Mouse (Mus musculus) MEL (cell line): ENCODE data around the gene Mrrf. TPM values are rescaled to one million over a fixed set of nuclear protein-coding genes. Genes with fewer than 3 reads are reported as not detected.
"Not testable (repeated sequence)": the region's sequence is repeated elsewhere in the genome, so short reads cannot be mapped to it uniquely, and the experiment has no call there.

ENCODE experiments used
- DNase-seq: peaks from one replicate; pipeline ENCODE4 v3.0.0; 2011; ENCODE audit warnings: low read depth, low spot score
- H3K27ac ChIP-seq: 2 replicates; pipeline ENCODE4 v1.5.1; 2012; ENCODE audit warnings: low read depth, mild to moderate bottlenecking, control low read depth, low read length, moderate library complexity; ENCODE audit not compliant: control insufficient read depth
- H3K27me3 ChIP-seq, 2 experiments: fragments of 150-350 bp in 1 of 2; sonication (generic) in 1 of 2; 2 replicates each; pipeline ENCODE4 v1.6.1; 2012; ENCODE audit warnings: low read length in 2 of 2, mild to moderate bottlenecking in 2 of 2, improper control_type of control experiment in 1 of 2, moderate library complexity in 1 of 2; ENCODE audit not compliant: insufficient read depth in 2 of 2, control insufficient read depth in 1 of 2
- H3K36me3 ChIP-seq, 2 experiments: 2 replicates each; pipeline ENCODE4 v1.6.1; 2012 to 2014; ENCODE audit warnings: low read length in 2 of 2, improper control_type of control experiment in 1 of 2, inconsistent platforms in 1 of 2, mild to moderate bottlenecking in 1 of 2; ENCODE audit not compliant: insufficient read depth in 2 of 2, control insufficient read depth in 1 of 2
- H3K4me1 ChIP-seq, 2 experiments: fragments of 150-350 bp in 1 of 2; sonication (generic) in 1 of 2; 2 replicates each; pipeline ENCODE4 v1.6.1; 2012; ENCODE audit warnings: low read length in 2 of 2, improper control_type of control experiment in 1 of 2, mild to moderate bottlenecking in 1 of 2; ENCODE audit not compliant: insufficient read depth in 2 of 2, control insufficient read depth in 1 of 2
- H3K4me3 ChIP-seq, 2 experiments: fragments of 150-350 bp in 1 of 2; sonication (generic) in 1 of 2; 2 replicates each; pipeline ENCODE4 v1.5.1; 2012; ENCODE audit warnings: low read depth in 2 of 2, low read length in 2 of 2, mild to moderate bottlenecking in 2 of 2, moderate library complexity in 2 of 2, control low read depth in 1 of 2, improper control_type of control experiment in 1 of 2; ENCODE audit not compliant: control insufficient read depth in 1 of 2, insufficient read depth in 1 of 2
- H3K79me2 ChIP-seq: 2 replicates; pipeline ENCODE4 v1.6.1; 2012; ENCODE audit warnings: mild to moderate bottlenecking, low read length, moderate library complexity; ENCODE audit not compliant: control insufficient read depth, poor library complexity, insufficient read depth
- H3K9ac ChIP-seq: 2 replicates; pipeline ENCODE4 v1.6.1; 2012; ENCODE audit warnings: low read depth, mild to moderate bottlenecking, control low read depth, low read length, moderate library complexity; ENCODE audit not compliant: control insufficient read depth, poor library complexity, severe bottlenecking
- H3K9me3 ChIP-seq: fragments of 150-350 bp; sonication (generic); replicated peaks from 2 replicates; pipeline ENCODE4 v1.6.1; 2012; ENCODE audit warnings: mild to moderate bottlenecking, low read length, improper control_type of control experiment, moderate library complexity; ENCODE audit not compliant: insufficient read depth
- BHLHE40 ChIP-seq: IDR thresholded peaks from 2 replicates; pipeline ENCODE4 v1.6.1; 2012; ENCODE audit warnings: low read depth, mild to moderate bottlenecking, inconsistent platforms, low read length, improper control_type of control experiment, borderline replicate concordance
- CHD1 ChIP-seq: IDR thresholded peaks from 2 replicates; pipeline ENCODE4 v1.6.1; 2012; ENCODE audit warnings: low read depth, mild to moderate bottlenecking, inconsistent platforms, low read length, improper control_type of control experiment
- CHD2 ChIP-seq: IDR thresholded peaks from 2 replicates; pipeline ENCODE4 v1.6.1; 2011; ENCODE audit warnings: low read length, improper control_type of control experiment
- E2F4 ChIP-seq: IDR thresholded peaks from 2 replicates; pipeline ENCODE4 v1.6.1; 2011; ENCODE audit warnings: low read depth, low read length, improper control_type of control experiment, borderline replicate concordance
- GABPA ChIP-seq: IDR thresholded peaks from 2 replicates; pipeline ENCODE4 v1.6.1; 2012; ENCODE audit warnings: low read depth, mild to moderate bottlenecking, inconsistent platforms, low read length, improper control_type of control experiment, moderate library complexity
- MAX ChIP-seq: IDR thresholded peaks from 2 replicates; pipeline ENCODE4 v1.6.1; 2011; ENCODE audit warnings: low read length, improper control_type of control experiment
- MAZ ChIP-seq: IDR thresholded peaks from 2 replicates; pipeline ENCODE4 v1.6.1; 2012; ENCODE audit warnings: low read depth, mild to moderate bottlenecking, inconsistent platforms, low read length, improper control_type of control experiment
- MEF2A ChIP-seq: IDR thresholded peaks from 2 replicates; pipeline ENCODE4 v1.6.1; 2014; ENCODE audit warnings: low read depth, mild to moderate bottlenecking, inconsistent platforms, low read length, improper control_type of control experiment; ENCODE audit not compliant: poor library complexity, insufficient replicate concordance, severe bottlenecking; ENCODE audit errors: extremely low read depth
- POLR2A ChIP-seq, 2 experiments: IDR thresholded peaks; 2 replicates each; pipeline ENCODE4 v1.6.1; 2011 to 2012; ENCODE audit warnings: low read length in 2 of 2, mild to moderate bottlenecking in 2 of 2, control low read depth in 1 of 2, improper control_type of control experiment in 1 of 2, low read depth in 1 of 2, moderate library complexity in 1 of 2; ENCODE audit not compliant: control insufficient read depth in 1 of 2, insufficient read depth in 1 of 2, poor library complexity in 1 of 2
- POLR2AphosphoS2 ChIP-seq: IDR thresholded peaks from 2 replicates; pipeline ENCODE4 v1.6.1; 2011; ENCODE audit warnings: low read length, improper control_type of control experiment
- RAD21 ChIP-seq: IDR thresholded peaks from 2 replicates; pipeline ENCODE4 v1.6.1; 2011; ENCODE audit warnings: mild to moderate bottlenecking, low read depth, low read length, improper control_type of control experiment
- SIN3A ChIP-seq: IDR thresholded peaks from 2 replicates; pipeline ENCODE4 v1.6.1; 2012; ENCODE audit warnings: low read length, improper control_type of control experiment, inconsistent platforms
- TAL1 ChIP-seq: IDR thresholded peaks from 2 replicates; pipeline ENCODE4 v1.6.1; 2012; ENCODE audit warnings: mild to moderate bottlenecking, inconsistent platforms, low read length, moderate library complexity, mixed read lengths
- ZNF384 ChIP-seq: IDR thresholded peaks from 2 replicates; pipeline ENCODE4 v1.6.1; 2012; ENCODE audit warnings: low read depth, mild to moderate bottlenecking, inconsistent platforms, low read length, improper control_type of control experiment
- polyA plus RNA-seq, 2 experiments: library from polyadenylated mRNA; stranded (reverse) in 1 of 2; unstranded in 1 of 2; fragments of >175 nt in 1 of 2; fragments of >200 nt in 1 of 2; gene quantifications; 2 replicates each; pipeline versions ENCODE4 v1.2.1 to v1.2.4; 2012; ENCODE audit warnings: low replicate concordance in 2 of 2, low read depth in 1 of 2; ENCODE audit not compliant: insufficient read length in 2 of 2, insufficient read depth in 1 of 2, missing spikeins in 1 of 2
- total RNA-seq: library from RNA; depleted of rRNA; stranded (reverse); fragments of 300-350 nt; gene quantifications from 2 replicates; pipeline ENCODE4 v1.2.3, GENCODE M21; 2012

Gene Mrrf
- total and polyA plus RNA-seq, 3 experiments = 28.0 to 31.2 TPM; not detected in 1

DNA sequence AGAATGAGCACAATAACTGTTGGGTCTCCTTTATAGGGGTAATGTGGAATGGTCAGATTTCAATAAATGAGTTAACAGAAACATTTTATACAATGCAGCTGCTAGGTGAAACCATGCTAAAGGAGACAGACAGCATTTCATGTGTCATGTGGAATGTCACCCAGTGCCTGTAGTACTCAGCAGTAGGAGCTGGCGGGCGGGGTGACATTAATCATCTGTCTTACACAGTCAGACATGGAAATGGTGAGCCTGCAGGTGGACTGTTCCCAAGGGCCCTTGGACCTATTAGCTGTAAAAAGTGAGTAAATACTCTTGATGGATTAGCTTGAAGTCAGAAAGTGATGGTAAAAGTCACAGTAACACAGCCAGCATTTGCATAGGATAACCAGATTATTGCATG, 48.0 kb downstream of the Mrrf start:
- TF ChIP-seq ZNF384 (no peak), TAL1 (no peak), CHD1 (no peak), MEF2A (no peak), GABPA (no peak), POLR2AphosphoS2 (no peak)
- H3K4me1 ChIP-seq = no peaks in the 10 kb centered on the region
- H3K36me3 ChIP-seq = no peaks in the 10 kb centered on the region; a peak in 2 of 4 replicates
- DNase-seq = no peak
- no peaks in the 10 kb centered on the region for H3K27me3 ChIP-seq
- H3K4me3 ChIP-seq = no peak overlapping the region
- H3K27ac ChIP-seq = no peak overlapping the region
- H3K9me3 ChIP-seq = no peaks in the 10 kb centered on the region
- H3K9ac ChIP-seq = no peak overlapping the region
- H3K79me2 ChIP-seq = no peaks in the 10 kb centered on the region

DNA sequence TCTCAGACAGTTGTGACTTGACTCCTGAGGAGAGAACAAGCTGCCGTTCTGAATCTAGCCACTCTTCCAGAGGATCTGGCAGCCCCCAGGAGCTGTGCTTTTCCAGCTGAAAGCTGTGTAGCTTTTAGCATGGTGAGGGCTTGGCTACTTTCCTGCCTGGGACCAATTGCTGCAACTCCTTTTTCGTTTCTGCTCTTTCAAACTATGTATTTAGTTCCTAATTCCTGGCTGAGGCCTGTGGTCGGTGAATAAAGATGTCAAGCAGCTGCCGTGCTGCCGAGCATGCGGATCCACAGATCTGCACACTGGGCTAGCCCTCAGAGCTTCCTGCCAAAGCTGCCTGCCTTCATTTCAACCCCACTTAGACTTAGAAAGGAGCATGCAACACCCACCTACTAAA, 48.7 kb downstream of the Mrrf start:
- Histone ChIP-seq H3K4me3 (no peak overlapping the region), H3K79me2 (no peaks in the 10 kb centered on the region), H3K9me3 (no peaks in the 10 kb centered on the region), H3K27me3 (no peaks in the 10 kb centered on the region), H3K9ac (no peak overlapping the region), H3K4me1 (no peaks in the 10 kb centered on the region), H3K27ac (no peak overlapping the region), H3K36me3 (no peaks in the 10 kb centered on the region; a peak in 2 of 4 replicates)
- TF ChIP-seq GABPA (no peak), SIN3A (no peak)
- DNase-seq = no peak

- not testable (repeated sequence) for H3K9ac ChIP-seq, H3K4me3 ChIP-seq, H3K9me3 ChIP-seq, H3K27ac ChIP-seq, H3K79me2 ChIP-seq, H3K36me3 ChIP-seq, H3K27me3 ChIP-seq, H3K4me1 ChIP-seq, DNase-seq
These were observed 53.0 kb downstream of the Mrrf start for GRCm38 (mm10) chr2:36189200-36189599.

- no peak overlapping the region for H3K9ac ChIP-seq
- TF ChIP-seq POLR2AphosphoS2 (no peak), CHD2 (no peak), SIN3A (no peak), POLR2A (IDR thresholded peaks at IDR 0.05; ENCODE audit: control insufficient read depth in 1 of 2, insufficient read depth in 1 of 2, low read depth in 1 of 2, low read length in 2 of 2, poor library complexity in 1 of 2) (no peak), MAX (no peak), BHLHE40 (no peak), E2F4 (no peak), MAZ (no peak), RAD21 (no peak)
- no peaks in the 10 kb centered on the region for H3K36me3 ChIP-seq
- no peaks in the 10 kb centered on the region for H3K4me1 ChIP-seq
- no peak overlapping the region for H3K27ac ChIP-seq
- no peaks in the 10 kb centered on the region for H3K27me3 ChIP-seq
- DNase-seq = no peak
- H3K79me2 ChIP-seq = no peaks in the 10 kb centered on the region
- H3K4me3 ChIP-seq = no peak overlapping the region
- no peaks in the 10 kb centered on the region for H3K9me3 ChIP-seq
These were observed 55.1 kb downstream of the Mrrf start for GRCm38 (mm10) chr2:36191098-36191941.
